Mouse (Mus musculus) neutrophil, adult 59 days (primary cell): Measurements from ENCODE around the gene Sowahc. TPM values are rescaled to one million over a fixed set of nuclear protein-coding genes. Genes with fewer than 3 reads are reported as not detected.

Experiments used
- total RNA-seq, 2 experiments: library from RNA; stranded (reverse); gene quantifications; 1 replicate in 1 of 2; 2 replicates in 1 of 2; pipeline ENCODE4 v1.2.4; 2023

The Sowahc gene
- 10 to 100 TPM; 23.3 to 34.3 TPM for total RNA-seq

DNA sequence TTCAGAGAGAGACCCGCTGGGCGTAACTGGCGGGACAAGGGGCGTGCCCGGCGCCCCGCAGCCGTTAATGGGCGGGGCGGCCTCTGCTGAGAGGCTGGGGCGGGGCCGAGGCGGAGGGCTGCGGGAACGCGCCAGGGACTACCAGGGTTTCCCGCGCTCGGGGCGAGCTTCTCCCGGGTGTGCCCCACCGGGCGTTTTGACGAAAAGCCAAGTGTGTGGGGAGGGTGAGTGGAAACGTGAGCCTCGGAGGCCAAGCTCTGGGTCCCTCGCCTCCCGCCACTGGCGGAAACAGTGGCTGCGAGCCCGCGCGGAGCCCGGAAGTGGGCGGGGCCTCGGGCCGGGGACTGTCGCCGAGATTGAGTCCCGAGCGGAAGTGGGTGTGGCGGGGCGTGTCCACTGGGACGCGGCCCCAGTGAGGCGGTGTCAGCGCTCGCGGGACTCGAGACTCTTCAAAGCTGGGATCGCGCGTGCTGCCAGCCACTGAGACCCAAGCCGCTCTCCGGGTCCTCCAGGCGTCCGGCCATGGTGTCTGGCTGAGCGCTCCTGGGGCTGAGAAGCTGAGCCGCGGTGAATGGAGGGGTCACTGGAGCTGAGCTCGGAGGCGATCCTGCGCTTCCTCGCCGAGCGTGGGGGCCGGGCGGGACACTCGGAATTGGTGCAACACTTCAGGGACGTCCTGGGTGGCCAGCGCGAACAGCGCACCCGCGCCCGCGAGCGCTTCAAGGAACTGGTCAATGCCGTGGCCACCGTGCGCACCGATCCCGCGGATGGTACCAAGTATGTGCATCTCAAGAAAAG, at the start of gene Sowahc, which contains the start of gene Sept10:
Gene Sowahc, plus strand, starts transcription at position 481 of the 798 bp plus-strand sequence.
Gene Sept10, minus strand, starts transcription at position 375 of the 798 bp plus-strand sequence.

Other genes starting within 250 kb of the Sowahc start
- 10 to 100 TPM; 12.7 to 16.4 TPM for gene Sept10, start 106 bp upstream of the Sowahc start, total RNA-seq
- gene P4ha1, start 101.3 kb downstream of the Sowahc start, total RNA-seq = 1 to 10 TPM; 5.7 to 6.9 TPM
- 1 to 10 TPM; 3.9 to 5.1 TPM for gene Gm10273, start 173.7 kb downstream of the Sowahc start, total RNA-seq
- not detected for gene Pla2g12b, start 181.7 kb downstream of the Sowahc start, total RNA-seq
- gene Oit3, start 219.8 kb downstream of the Sowahc start, total RNA-seq = under 1 TPM; 0.16 to 0.26 TPM